Mouse (Mus musculus): ENCODE data around the gene Fcrla.

- TF ChIP-seq UBTF (IDR thresholded peaks at IDR 0.05; ENCODE audit: low read depth, low read length) (no peak), MAX (IDR thresholded peaks at IDR 0.05; ENCODE audit: low read length) (no peak), NRF1 (IDR thresholded peaks at IDR 0.05; ENCODE audit: low read depth, low read length) (no peak), CTCF (conservative IDR thresholded peaks at IDR 0.05 in 1 of 2, IDR thresholded peaks at IDR 0.05 in 1 of 2; ENCODE audit: low read depth in 2 of 2, low read length in 2 of 2) (no peak), EP300 (IDR thresholded peaks at IDR 0.05; ENCODE audit: low read length) (no peak), ELF1 (IDR thresholded peaks at IDR 0.05; ENCODE audit: low read depth, low read length) (no peak)
Measured at GRCm38 (mm10) chr1:170934383-170934782, 7.0 kb upstream of the Fcrla start.
